Mouse (Mus musculus) G1E (cell line): ENCODE results near the gene Gapvd1.
"Not testable (repeated sequence)": the region's sequence is repeated elsewhere in the genome, so short reads cannot be mapped to it uniquely, and the experiment has no call there.

Experiments used
- CTCF ChIP-seq: IDR thresholded peaks from 2 replicates; pipeline ENCODE4 v1.5.1; 2012; ENCODE audit warnings: low read depth, low read length, inconsistent platforms, mixed read lengths
- GATA1 ChIP-seq: IDR thresholded peaks from 2 replicates; pipeline ENCODE4 v1.6.1; 2012; ENCODE audit warnings: borderline replicate concordance, low read length, inconsistent platforms, mixed read lengths
- GATA2 ChIP-seq: IDR thresholded peaks from 2 replicates; pipeline ENCODE4 v1.6.1; 2012; ENCODE audit warnings: low read depth, low read length, inconsistent platforms, borderline replicate concordance
- POLR2AphosphoS5 ChIP-seq: IDR thresholded peaks from 2 replicates; pipeline ENCODE4 v1.6.1; 2012; ENCODE audit warnings: low read depth, low read length, inconsistent platforms; ENCODE audit not compliant: insufficient replicate concordance
- TAL1 ChIP-seq: conservative IDR thresholded peaks from 2 replicates; pipeline ENCODE4 v1.6.1; 2012; ENCODE audit warnings: low read depth, low read length, inconsistent platforms, mixed read lengths

GRCm38 (mm10) chr2:34802565-34803245 lies 47.7 kb upstream of the Gapvd1 start:
- TF ChIP-seq CTCF, GATA2, GATA1, POLR2AphosphoS5, TAL1: not testable (repeated sequence)
